Mouse (Mus musculus) myocyte (in vitro differentiated cells): ENCODE measurements at regions not wholly inside any gene's neighbourhood (a gene's known extent, or its start where the extent isn't known, plus 50 kb on each side); places are given as distances from the start of the nearest gene placed in this dataset.

ENCODE experiments used
- H3K27me3 ChIP-seq: one replicate; pipeline ENCODE4 v1.6.1; 2011; ENCODE audit not compliant: control insufficient read depth, insufficient read depth, insufficient read length
- H3K36me3 ChIP-seq: one replicate; pipeline ENCODE4 v1.6.1; 2011; ENCODE audit not compliant: control insufficient read depth, insufficient read depth
- H3K4me2 ChIP-seq: one replicate; pipeline ENCODE4 v1.6.1; 2011; ENCODE audit warnings: low read depth, control low read depth
- H3K4me3 ChIP-seq: one replicate; pipeline ENCODE4 v1.5.1; 2011; ENCODE audit warnings: mild to moderate bottlenecking, control low read depth, moderate library complexity
- H3K79me2 ChIP-seq: one replicate; pipeline ENCODE4 v1.6.1; 2011; ENCODE audit not compliant: control insufficient read depth, insufficient read depth
- H3ac ChIP-seq: one replicate; pipeline ENCODE4 v1.6.1; 2011; ENCODE audit not compliant: control insufficient read depth, insufficient read length
- CEBPB ChIP-seq: IDR thresholded peaks from 2 replicates; pipeline ENCODE4 v1.6.1; 2011; ENCODE audit warnings: mild to moderate bottlenecking, moderate library complexity; ENCODE audit not compliant: poor library complexity, insufficient read depth, severe bottlenecking
- E2F4 ChIP-seq: IDR thresholded peaks from one replicate; pipeline ENCODE4 v1.6.1; 2011; ENCODE audit warnings: mild to moderate bottlenecking, control low read depth, moderate library complexity; ENCODE audit not compliant: insufficient read depth
- MAX ChIP-seq: IDR thresholded peaks from one replicate; pipeline ENCODE4 v1.6.1; 2011; ENCODE audit warnings: low read depth, mild to moderate bottlenecking, control low read depth
- MYOD1 ChIP-seq, 3 experiments: IDR thresholded peaks; one replicate each; pipeline ENCODE4 v1.6.1; 2011; ENCODE audit warnings: control low read depth in 2 of 3, low read depth in 2 of 3, mild to moderate bottlenecking in 2 of 3, moderate library complexity in 1 of 3; ENCODE audit not compliant: insufficient read length in 2 of 3, control insufficient read depth in 1 of 3
- MYOG ChIP-seq, 3 experiments: IDR thresholded peaks; one replicate each; pipeline ENCODE4 v1.6.1; 2011; ENCODE audit warnings: control low read depth in 2 of 3, low read depth in 2 of 3, mild to moderate bottlenecking in 2 of 3; ENCODE audit not compliant: insufficient read length in 2 of 3, control insufficient read depth in 1 of 3, insufficient read depth in 1 of 3
- POLR2A ChIP-seq: IDR thresholded peaks from one replicate; pipeline ENCODE4 v1.6.1; 2011; ENCODE audit warnings: low read depth, mild to moderate bottlenecking, control low read depth, moderate library complexity; ENCODE audit not compliant: insufficient read length
- POLR2AphosphoS2 ChIP-seq: IDR thresholded peaks from one replicate; pipeline ENCODE4 v1.6.1; 2011; ENCODE audit warnings: low read depth, control low read depth; ENCODE audit not compliant: insufficient read length
- REST ChIP-seq: IDR thresholded peaks from one replicate; pipeline ENCODE4 v1.6.1; 2011; ENCODE audit warnings: mild to moderate bottlenecking, control low read depth, moderate library complexity; ENCODE audit not compliant: insufficient read depth, insufficient read length
- SRF ChIP-seq: IDR thresholded peaks from one replicate; pipeline ENCODE4 v1.6.1; 2011; ENCODE audit warnings: low read depth; ENCODE audit not compliant: control insufficient read depth, insufficient read length
- TCF12 ChIP-seq: IDR thresholded peaks from one replicate; pipeline ENCODE4 v1.6.1; 2011; ENCODE audit warnings: mild to moderate bottlenecking, control low read depth; ENCODE audit not compliant: poor library complexity, insufficient read depth, severe bottlenecking
- TCF3 ChIP-seq: IDR thresholded peaks from one replicate; pipeline ENCODE4 v1.6.1; 2011; ENCODE audit warnings: low read depth, control low read depth; ENCODE audit not compliant: insufficient read length
- USF1 ChIP-seq: IDR thresholded peaks from one replicate; pipeline ENCODE4 v1.6.1; 2011; ENCODE audit warnings: low read depth, mild to moderate bottlenecking, control low read depth, moderate library complexity

DNA sequence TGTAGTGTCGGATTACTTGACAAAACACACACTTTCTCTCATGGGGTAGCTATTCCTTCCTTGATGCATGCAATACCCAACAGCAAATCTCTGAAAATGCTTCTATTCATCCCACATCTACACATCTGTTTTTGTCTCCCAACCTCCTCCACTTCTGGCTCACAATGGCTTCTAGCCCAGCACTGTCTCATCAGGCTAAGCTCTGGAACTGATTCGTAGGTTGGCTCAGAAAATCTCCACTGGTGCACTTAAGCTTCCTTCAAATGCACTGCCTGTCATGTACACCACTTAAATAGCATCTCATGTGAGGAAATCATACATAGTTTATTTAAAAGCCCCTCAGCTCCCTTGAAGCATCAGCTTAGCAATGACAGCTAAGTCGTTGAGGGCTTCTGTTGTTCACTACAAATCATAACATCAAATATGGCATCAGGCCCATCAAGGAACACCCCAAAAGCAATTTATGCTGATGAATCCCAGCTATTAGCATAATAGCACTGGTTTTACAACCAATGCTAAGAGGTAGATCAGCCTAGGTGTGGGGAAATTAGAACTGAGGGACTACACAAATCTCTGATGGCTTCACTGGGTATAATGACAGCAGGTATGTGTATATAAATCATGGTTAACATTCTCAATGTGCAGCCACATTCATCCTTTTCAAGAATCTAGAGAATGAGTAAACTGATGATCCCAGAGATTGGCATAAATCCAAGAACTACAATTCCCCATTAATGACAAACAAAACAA, 103.5 kb upstream of the Tusc1 start:
- Histone ChIP-seq H3K27me3 (no peaks in the 10 kb centered on the region), H3K36me3 (no peaks in the 10 kb centered on the region), H3K4me2 (no peak overlapping the region), H3ac (no peak overlapping the region), H3K79me2 (no peaks in the 10 kb centered on the region), H3K4me3 (no peak overlapping the region)
- TF ChIP-seq MYOG (IDR thresholded peaks at IDR 0.05; ENCODE audit: control insufficient read depth in 1 of 3, insufficient read depth in 1 of 3, insufficient read length in 2 of 3, low read depth in 2 of 3), result no peak
- no peak for TF ChIP-seq POLR2AphosphoS2
- TF ChIP-seq TCF3, result no peak
- TF ChIP-seq USF1, result no peak
- no peak for TF ChIP-seq TCF12
- no peak for TF ChIP-seq POLR2A
- TF ChIP-seq E2F4, result no peak
- TF ChIP-seq MYOD1 (IDR thresholded peaks at IDR 0.05; ENCODE audit: control insufficient read depth in 1 of 3, insufficient read length in 2 of 3, low read depth in 2 of 3), result no peak
- no peak for TF ChIP-seq CEBPB
- no peak for TF ChIP-seq MAX
- TF ChIP-seq REST, result no peak
- no peak for TF ChIP-seq SRF

DNA sequence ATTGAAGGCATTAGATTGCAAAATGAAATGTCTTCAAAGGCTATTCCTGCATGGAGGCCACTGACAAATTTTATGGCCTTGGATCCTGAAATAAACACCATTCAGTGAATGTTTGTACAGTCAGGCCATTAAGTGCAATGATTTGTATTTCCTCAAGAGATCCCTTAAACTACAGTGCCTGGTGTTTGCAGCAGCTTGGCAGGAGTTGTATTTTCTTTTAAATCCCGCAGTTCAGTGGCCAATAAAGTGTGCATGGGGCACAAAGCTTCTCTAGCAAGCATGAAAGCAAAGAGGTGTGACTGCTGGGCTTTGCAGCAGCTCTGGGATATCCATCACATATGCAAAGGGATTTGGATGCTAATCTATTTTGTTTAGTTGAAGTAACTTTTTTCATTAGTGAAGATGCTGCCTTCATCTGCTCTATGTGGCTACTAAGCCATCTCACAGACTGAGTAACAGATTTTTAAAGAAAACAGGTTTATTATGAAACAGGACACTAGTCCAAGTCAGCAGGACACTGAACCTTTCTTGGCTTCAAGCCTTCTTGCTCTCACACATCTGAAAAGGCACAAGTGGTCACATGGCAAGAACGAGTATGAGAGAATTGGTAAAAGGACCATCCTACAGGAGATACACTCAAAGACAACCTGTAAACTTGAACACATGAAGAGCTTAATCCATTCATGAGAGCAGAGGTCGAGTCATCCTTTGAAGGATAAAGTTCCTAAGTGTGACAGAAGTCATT, 102.2 kb upstream of the Tusc1 start:
- Histone ChIP-seq H3K36me3 (no peaks in the 10 kb centered on the region), H3K4me3 (no peak overlapping the region), H3K79me2 (no peaks in the 10 kb centered on the region), H3K27me3 (no peaks in the 10 kb centered on the region), H3K4me2 (no peak overlapping the region), H3ac (no peak overlapping the region)
- TF ChIP-seq E2F4 (no peak), REST (no peak), POLR2A (no peak), TCF12 (no peak), POLR2AphosphoS2 (no peak), MYOD1 (IDR thresholded peaks at IDR 0.05; ENCODE audit: control insufficient read depth in 1 of 3, insufficient read length in 2 of 3, low read depth in 2 of 3) (no peak), USF1 (no peak), CEBPB (no peak), MAX (no peak), TCF3 (no peak), MYOG (IDR thresholded peaks at IDR 0.05; ENCODE audit: control insufficient read depth in 1 of 3, insufficient read depth in 1 of 3, insufficient read length in 2 of 3, low read depth in 2 of 3) (no peak), SRF (no peak)

DNA sequence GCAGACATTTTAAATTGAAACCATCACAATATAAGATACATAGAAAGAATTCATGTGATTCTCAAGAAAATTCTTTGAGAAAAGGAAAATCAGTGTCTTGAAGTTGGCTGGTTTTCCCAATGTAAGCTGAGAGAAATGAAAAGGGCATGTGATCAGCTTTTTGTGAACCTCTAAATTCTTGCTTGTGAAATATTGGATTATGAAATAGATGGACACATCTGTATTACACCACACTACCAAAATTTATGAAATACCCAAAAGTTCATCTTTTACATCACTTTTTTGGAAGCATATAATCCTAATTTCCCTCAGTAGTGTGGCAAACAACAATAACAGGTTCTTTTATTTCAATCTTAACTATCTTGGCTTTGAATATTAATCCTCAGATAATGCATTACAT, 77.4 kb upstream of the Tusc1 start:
- H3K4me3 ChIP-seq, result no peak overlapping the region
- H3K4me2 ChIP-seq, result no peak overlapping the region
- no peaks in the 10 kb centered on the region for H3K79me2 ChIP-seq
- H3K36me3 ChIP-seq, result no peaks in the 10 kb centered on the region
- TF ChIP-seq TCF12 (no peak), SRF (no peak), MAX (no peak), MYOD1 (IDR thresholded peaks at IDR 0.05; ENCODE audit: control insufficient read depth in 1 of 3, insufficient read length in 2 of 3, low read depth in 2 of 3) (no peak), CEBPB (no peak), POLR2AphosphoS2 (no peak), REST (no peak), POLR2A (no peak), TCF3 (no peak), USF1 (no peak), E2F4 (no peak), MYOG (IDR thresholded peaks at IDR 0.05; ENCODE audit: control insufficient read depth in 1 of 3, insufficient read depth in 1 of 3, insufficient read length in 2 of 3, low read depth in 2 of 3) (no peak)
- no peaks in the 10 kb centered on the region for H3K27me3 ChIP-seq
- H3ac ChIP-seq, result no peak overlapping the region

- Histone ChIP-seq H3K4me2 (no peak overlapping the region), H3K36me3 (no peaks in the 10 kb centered on the region), H3ac (no peak overlapping the region), H3K27me3 (no peaks in the 10 kb centered on the region), H3K79me2 (no peaks in the 10 kb centered on the region), H3K4me3 (no peak overlapping the region)
- TF ChIP-seq MYOG (IDR thresholded peaks at IDR 0.05; ENCODE audit: control insufficient read depth in 1 of 3, insufficient read depth in 1 of 3, insufficient read length in 2 of 3, low read depth in 2 of 3) (no peak), TCF3 (no peak), POLR2A (no peak), MAX (no peak), POLR2AphosphoS2 (no peak), E2F4 (no peak), REST (no peak), SRF (no peak), TCF12 (no peak), CEBPB (no peak), MYOD1 (IDR thresholded peaks at IDR 0.05; ENCODE audit: control insufficient read depth in 1 of 3, insufficient read length in 2 of 3, low read depth in 2 of 3) (no peak)
Measured at GRCm38 (mm10) chr4:93406876-93407275, 71.6 kb upstream of the Tusc1 start.
